In genomic region chr7:37089726-37090125, GRCm38 (mm10) we compare ENCODE assay signal across 21 mouse cellular contexts.
"Had no signal": no experiment of that assay in that cellular context is flagged by ENCODE, and none has a peak within 500 bp of the region (broad histone marks: within the 10 kb centered on the region; RNA-seq: fewer than 3 reads in every experiment).

No protein-coding gene starts in this region.

- DNase-seq: cerebellum, adult 8-10 months; cerebellum, adult 9-10 months; cerebellum, adult 9-11 months; cerebellum, postnatal 10 days; cerebellum, postnatal 14 days; cerebellum, postnatal 25 days; cerebellum, postnatal 36 days; embryo, embryonic 11 days; forebrain, postnatal 0 days; gastrocnemius, adult 2 months; gastrocnemius, postnatal 10 days; gastrocnemius, postnatal 14 days; gastrocnemius, postnatal 25 days; gastrocnemius, postnatal 36 days; heart, adult 11 months; heart, adult 18-20 months; heart, adult 2 months had no signal

- ATAC-seq: forebrain, embryonic 13.5 days; forebrain, embryonic 14.5 days; forebrain, embryonic 15.5 days; forebrain, embryonic 16.5 days; forebrain, postnatal 0 days had no signal
